Mouse (Mus musculus): Measurements from ENCODE around the gene Sash1.

Sash1 gene

DNA sequence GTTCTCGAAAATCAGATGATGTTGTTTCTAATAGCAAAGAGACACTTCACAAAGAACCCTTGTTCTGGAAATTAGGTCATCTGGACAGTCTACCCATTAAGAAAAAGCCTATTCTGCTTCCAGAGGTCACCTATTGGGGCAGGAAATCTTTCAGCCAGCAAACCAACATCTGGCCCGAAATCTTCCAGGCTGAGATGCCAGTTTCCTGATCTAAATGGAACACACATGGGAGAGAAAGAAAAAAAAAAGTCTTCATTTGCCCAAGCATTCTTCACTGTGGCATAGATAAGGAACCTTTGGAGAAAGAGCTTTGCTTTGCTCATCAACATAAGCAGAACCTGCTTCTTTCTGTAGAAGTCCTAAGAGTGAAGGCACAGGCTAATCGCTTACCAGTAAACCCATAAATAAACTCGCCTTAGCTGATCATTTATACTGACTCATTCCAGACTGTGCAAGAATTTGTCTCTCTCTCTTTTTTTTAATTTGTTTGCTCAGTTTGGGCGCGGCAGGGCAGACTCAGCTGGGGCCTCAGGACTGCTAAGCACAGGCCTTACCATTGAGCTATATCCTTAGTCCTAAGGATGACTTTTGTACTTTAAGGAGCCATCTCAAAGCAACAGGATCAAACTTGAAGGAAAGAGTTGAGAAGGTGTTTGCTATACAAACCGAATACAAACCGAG, 13.1 kb upstream of the Sash1 start:
- DNase-seq (ENCODE audit: low spot score), result peak; percentile 58

DNA sequence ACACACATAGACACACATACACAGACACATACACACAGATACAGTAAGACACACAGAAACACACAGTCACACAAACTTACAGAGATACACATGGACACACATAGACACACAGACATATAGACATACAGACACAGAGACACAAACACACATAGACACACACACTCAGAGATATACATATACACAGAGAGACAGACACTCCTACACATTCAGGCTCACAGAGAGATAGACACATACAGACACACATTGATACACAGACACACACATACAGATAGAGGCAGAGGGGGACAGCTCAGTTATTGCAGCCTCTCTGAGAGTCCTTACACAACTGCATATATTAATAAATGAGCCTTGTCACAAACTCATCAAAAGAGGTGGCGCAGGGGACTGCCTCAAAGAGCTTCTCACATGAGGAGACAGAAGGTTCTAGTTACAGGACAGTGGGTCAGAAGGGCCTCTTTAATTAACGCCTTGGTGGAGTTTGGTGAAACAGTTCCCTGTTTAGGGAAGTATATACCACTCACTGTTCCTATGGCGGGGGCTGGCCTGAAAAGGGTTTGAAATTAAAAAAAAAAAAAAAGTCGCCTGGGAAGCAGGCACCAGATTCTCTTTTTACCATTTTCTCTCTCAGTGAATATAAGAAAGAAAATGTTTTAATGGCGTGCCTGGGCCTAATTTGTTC, 12.4 kb upstream of the Sash1 start:
- DNase-seq (ENCODE audit: low spot score), result no peak

DNA sequence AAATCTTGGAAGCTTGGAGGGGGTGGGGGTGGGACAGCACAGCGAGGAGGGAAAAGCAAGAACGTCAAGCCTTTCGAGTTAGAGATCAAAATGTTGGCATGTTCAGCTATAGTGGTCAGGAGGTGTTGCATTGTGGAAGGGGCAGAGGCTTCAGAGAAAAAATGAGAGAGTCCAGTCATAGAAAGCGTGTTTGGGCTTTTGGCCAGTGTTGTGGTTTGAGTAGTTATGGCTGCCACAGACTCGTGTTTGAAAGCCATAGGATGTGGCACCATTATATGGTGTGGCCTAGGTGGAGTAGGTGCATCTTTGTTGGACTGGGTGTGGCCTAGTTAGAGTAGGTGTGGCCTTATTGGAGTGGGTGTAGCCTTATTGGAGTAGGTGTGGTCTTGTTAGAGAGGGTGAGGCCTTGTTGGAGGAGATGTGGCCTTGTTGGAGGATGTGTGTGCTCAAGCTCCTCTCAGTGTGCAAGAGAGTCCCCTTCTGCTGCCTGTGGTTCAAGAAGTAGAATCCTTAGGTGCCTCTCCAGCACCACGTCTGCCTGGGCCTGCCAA, 9.2 kb upstream of the Sash1 start:
- no peak for DNase-seq (ENCODE audit: low spot score)

DNA sequence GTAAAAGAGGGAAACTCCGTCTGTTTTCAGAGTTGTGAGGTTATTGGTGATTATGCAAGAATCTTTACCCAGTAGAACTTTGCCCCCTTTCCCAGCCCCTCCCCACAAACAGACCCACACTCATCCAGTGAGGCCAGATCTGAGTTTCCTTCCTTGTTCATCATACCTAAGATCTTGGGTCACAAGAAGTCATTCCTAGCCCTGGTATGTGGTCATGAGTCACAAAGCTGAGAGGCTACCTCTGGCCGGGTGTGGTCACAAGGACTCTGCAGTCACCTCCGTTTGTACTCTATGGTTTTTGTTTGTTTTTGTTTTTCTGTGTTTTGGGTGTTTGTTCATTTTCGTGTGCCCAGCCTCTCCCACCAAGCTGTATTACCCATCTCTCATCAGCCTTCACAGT, 4.6 kb upstream of the Sash1 start:
- DNase-seq (ENCODE audit: low spot score), result peak; percentile 69

DNA sequence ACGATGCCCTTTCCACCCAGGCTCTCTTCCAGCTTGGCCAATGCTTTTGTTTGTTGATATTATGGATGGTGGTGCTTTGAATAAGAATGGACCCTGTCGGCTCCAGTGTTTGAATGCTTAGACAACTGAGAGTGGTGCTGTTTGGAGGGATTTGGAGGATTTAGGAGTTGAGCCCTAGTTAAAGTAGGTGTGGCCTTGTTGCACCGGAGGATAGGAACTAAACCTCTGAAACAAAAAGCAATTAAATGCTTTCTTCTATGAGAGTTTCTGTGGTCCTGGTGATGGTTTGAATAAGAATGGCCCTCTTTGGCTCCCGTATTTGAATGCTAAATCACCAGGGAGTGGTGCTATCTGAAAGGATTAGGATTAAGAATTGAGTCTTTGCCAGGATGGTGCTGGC, 3.5 kb upstream of the Sash1 start:
- DNase-seq (ENCODE audit: low spot score), result no peak

DNA sequence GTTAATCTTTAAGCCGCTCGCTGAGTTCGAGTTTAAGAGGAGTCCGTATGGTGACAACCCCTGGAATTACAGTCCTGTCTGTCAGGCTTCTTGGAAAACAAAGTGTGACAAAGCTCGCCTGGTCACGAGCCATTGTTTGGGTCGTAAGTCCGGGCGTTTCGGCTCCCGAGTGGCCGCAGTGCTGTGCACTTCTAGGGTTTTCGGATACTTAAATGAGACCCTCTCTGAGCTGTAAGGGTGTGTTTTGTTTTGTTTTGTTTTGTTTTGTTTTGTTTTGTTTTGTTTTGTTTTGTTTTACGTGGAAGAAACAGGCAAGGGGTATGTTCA, 621 bp upstream of the Sash1 start:
- no peak for DNase-seq (ENCODE audit: low spot score)

DNA sequence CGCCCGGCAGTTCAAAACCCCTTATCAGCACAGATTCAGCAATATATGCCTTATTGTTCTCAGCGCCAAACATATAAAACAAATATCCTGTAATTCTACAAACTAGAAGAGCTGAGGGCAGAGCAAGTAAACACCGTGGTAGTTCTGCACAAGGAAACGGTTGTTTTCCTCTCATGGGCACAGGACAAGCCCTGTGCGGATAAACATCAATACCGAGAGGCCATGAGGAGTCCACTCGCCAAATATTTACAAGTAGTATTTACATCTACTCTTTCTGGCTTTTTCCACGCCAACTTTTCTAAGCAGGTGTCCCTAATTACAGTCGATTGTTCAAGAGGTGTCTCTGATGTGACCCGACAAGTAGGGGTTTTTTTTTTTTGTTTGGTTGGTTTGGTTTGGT, 669 bp downstream of the Sash1 start:
- no peak for DNase-seq (ENCODE audit: low spot score)

DNA sequence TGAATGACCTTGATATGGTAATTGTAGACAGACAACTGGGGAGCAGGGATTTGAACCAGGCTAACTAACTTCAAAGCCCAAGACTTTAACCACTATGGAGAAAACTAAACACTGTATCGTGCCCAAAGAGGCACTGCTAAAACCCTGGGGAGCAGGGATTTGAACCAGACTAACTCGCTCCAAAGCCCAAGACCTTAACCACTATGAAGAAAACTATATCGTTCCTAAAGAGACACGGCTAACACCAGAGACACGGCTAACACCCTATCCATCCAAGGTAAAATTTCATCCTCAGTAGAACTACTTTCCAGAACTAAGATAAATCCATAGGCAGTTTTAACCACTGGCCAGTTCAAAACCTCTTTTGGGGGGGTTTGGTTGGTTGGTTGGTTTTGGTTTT, 1.3 kb downstream of the Sash1 start:
- DNase-seq (ENCODE audit: low spot score), result no peak

DNA sequence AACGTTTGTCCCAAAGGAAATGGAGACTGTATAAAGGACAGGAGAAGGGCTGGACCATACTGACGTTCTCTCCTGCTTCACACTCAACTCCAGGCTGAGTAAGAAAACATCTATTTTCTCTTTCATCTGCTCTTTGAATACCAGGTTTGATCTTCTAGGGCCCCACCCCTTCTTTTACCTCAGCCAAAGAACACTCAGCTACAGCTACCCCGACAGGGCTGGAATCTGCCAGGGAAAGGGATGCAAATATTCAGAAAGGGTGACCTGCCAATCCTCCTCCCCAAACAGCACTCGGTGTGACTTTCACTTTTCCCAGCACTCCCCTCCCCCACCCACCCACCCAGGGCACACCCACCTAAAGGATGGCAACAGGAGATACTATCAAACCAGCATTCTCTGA, 2.2 kb downstream of the Sash1 start:
- no peak for DNase-seq (ENCODE audit: low spot score)

DNA sequence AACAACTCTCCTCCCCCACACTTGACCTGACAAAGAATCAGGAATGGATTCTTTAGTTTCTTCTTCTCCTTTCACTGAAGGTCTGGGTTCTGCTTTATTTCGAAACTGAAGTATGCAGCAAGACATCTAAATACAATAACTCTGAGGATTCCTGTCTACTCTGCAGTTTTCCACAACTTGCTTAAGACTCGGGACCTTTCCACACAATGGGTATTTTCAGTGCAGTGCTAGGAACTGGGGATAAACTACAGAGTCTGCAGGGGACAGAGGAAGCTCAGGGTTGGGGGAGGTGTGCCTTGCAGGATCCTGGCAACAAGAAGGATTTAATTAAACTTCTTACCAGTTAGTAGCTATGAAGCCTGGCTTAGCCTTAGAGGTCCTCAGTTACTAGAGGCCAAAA, 4.1 kb downstream of the Sash1 start:
- DNase-seq (ENCODE audit: low spot score), result no peak

DNA sequence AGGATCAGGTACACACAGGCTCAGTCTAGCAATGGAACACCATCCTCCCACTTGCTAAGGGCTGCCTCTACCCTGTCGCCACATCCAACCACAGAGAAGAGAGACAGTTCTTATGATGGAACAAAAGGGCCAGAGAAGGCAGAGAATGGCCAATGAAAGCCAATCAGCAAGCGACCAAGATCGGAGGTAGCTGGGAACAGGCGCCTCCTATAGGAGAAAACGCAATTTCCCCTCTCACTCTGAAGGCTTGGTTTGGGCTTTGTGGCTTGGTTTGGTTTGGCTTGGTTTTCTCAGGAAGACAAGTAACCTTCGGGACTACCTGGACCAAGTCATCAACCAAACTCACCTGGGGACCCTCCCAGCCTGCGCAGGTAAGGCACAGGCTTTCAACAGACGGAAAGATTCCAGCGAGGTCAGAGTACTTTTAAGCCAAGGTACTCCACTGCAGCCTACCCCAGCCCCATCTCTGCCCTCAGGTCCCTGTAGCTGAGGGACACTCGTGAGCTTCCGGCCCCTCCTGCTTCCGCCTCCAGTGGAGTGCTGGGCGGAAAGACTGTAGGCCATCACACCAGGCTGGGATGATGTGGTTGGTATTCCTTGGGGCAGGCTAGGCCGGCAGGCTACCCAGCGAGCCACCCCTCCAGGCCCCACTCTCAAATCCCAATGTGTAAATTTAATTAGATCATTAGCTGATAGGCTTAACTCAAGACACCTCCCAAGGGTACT, 4.8 kb downstream of the Sash1 start:
- DNase-seq (ENCODE audit: low spot score), result no peak

DNA sequence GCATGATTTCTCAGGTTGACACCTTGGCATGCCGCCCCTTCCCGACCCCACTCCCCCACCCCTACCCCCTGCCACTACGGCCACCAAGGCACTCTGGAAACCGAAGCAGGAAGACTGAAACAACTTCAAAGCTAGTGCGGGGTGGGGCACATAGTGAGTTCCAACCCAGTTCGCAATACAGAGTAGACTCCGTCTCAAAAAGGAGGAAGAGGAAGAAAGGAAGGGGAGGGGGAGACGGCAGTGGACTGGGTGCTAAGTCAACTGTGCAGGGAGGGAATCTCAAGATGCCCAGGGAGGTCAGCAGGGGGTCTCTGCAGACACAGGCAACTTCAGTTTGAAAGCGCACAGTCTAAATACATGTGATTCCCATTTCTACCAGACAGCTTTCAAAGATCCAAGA, 7.0 kb downstream of the Sash1 start:
- no peak for DNase-seq (ENCODE audit: low spot score)

DNA sequence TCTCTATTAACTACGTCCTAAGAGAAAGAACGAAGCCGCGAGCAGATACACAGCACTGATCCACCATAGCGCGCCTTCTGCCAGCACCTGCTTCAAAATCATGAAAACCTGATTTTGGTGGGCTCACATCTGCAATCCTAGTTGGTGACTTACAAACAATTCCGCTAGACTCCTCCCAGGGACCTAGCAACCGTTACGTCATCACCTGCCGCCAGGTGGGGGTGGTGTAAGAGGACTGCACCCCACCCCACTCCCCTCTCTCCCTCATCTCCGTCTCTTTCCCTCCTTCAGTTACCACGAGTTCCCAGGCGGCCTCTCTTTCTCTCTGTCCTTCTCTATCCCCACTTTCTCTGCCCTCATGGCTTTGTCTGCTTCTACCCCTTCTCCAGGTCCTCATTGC, 7.5 kb downstream of the Sash1 start:
- no peak for DNase-seq (ENCODE audit: low spot score)

DNA sequence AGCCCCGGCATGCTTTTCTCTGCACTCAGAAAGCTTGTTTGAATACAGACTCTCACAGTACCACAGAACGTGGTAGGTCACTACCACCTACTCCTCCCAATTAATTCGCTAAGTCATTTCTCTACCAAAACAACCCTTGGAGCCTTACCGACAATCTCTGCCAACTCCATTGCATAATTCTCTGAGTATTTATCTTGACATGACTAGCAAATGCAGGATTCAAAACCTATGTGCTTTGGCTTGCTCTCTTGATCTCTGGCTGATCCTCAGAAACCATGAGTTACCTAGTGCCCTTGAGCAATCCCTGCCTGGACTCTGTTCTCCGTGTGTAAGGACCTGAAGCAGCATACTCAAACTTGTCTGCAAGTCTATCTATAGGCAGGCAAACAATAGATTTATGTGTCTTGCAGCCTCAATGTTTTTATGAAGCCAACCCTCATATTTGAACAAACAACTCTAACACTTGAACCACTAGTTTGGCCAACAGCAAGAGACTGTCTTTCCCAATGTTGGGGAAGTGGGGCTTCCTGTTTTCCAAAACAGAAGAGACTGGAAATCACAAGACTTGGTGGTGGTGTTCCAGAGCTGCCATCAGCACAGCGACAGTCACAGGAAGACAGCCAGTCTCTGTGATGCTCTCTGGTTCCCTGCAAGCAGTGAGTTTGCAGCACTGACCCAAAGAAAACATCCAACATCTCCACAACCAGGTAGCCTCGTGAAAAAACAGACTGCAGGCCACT, 12.1 kb downstream of the Sash1 start:
- peak; percentile 49 for DNase-seq (ENCODE audit: low spot score)

DNA sequence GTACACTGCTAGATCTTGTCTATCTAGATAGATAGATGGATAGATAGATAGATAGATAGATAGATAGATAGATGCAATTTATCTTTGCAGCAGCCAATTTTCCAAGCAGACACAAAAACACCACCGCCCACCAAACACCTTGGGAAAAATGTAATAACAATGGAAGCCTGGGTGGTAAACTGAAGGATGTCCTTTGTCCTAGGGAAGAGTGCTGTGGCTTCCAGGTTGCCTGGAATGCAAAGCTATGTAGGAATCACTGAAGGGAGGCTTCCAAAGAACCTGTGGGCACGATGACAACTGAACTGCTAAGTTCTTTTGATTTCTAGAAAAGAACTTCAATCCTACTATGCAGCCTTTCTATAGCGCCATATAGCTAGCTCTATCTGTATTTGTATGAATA, 13.1 kb downstream of the Sash1 start:
- no peak for DNase-seq (ENCODE audit: low spot score)

DNA sequence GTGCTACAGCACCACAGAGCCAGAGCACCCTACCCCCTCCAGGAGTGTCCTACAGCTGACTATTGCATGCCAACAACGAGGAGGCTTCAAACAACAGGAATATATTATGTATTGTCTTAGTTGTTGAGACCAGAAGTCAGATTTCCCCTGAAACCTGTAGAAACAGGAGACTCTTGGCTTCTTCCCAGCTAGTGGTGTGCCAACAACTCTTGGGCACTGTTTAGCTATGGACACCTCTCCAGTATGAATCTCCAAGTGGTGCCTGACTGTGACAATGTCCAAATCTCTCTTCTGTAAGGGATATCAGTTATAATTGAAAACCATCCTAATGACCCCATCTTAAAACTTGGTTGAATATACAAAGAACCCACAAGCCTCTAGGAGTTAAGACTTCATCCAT, 13.9 kb downstream of the Sash1 start:
- DNase-seq (ENCODE audit: low spot score), result no peak

DNA sequence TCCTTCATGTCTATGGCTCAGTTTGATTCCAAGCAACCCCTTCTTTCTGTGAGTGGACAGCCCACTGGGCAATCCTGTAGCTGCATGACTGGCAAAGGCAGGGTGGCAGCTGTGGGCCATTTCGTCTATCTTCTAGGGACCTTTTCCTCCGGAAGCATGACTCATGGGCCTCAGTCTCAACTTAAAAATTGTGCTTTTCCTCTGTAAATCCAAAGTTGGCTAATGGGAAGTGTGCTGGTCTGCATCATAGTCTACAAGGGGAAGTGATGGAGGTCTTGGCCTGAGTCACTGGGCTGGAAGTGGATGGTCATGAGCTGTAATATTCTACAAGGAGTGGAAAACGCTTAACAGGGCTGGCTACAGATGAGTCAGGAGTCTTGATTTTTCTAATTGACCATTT, 15.5 kb downstream of the Sash1 start:
- DNase-seq (ENCODE audit: low spot score), result no peak

DNA sequence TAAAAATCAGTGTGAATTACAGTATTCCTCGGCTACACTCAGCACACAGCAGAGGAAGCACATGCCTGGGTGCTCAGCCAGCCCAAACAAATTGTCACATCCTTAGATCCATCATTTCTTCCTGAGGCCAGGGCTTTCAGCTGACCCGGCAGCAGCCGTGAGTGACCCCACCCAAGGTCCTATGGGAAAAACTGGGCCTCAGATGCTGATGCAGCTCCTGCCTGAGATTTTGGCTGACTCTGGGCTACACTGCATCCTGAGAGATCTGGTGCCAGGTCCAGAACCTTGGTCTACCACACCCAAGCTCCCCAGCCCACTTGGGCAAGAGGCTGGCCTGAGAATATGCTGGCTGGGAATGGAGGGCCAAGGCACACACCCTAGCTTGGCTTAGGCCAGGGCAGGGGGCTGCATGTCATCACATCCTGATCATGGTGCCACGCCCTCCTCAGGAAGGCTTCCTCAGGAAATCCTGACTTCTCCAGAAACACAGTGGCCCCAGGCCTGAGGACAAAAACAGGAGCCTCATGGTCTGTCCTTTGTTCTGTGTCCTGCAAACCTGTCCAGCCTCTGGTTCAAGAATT, 19.7 kb downstream of the Sash1 start:
- DNase-seq (ENCODE audit: low spot score), result no peak

DNA sequence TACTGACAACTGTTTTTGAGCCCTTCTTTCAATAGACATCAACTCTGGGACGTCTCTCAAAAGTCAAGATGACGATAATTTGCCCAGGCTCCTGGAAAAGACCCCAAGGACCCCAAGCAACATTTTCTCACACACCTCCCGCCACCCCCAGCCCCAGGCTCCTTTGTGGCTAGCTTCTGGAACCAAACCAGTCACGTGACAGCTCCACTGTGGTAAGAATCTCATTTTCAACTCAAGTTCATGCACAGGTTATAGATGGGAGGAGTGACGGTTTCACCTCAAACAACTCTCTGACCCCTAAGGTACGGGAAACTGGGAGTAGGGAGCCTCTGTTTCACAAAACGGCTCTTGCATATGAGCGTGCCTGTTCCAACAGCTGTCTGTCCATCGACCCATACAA, 25.2 kb downstream of the Sash1 start:
- DNase-seq (ENCODE audit: low spot score), result no peak

DNA sequence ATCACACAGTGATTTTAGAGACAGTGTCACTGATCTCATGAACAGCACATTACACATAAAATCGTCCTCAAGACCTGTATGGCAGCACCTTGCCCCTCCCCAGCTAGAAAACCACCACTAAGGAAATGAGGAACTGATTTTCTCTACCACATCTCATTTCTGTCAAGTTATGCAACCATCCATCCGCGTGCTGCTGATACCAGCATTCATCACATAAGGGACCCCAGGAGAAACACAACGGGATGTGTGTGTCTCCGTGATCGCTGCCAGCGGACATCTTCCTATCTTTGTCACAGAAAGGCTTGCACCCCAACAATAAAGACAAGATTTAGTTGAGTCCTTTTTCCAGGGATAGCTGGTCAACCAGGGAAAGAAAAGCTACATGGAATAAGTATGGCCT, 27.2 kb downstream of the Sash1 start:
- DNase-seq (ENCODE audit: low spot score), result no peak

DNA sequence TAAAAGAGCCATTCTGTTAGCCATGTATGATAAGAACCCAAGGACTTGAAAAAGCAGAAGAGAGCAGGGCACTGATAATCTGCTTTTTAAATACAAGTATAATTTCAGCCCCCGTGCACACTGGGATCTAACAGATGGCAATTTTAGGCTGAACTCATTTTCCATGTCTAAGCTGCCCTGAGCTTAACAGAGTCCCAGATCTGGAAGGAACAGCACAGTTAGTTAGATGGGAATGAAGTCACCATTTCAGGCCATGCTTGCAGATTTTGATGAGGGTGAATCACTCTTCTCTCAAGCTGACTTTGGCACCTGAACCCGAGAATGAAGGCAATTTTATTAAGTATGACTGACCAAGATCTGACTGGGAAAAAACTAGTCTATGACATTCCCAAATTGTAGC, 28.9 kb downstream of the Sash1 start:
- no peak for DNase-seq (ENCODE audit: low spot score)

DNA sequence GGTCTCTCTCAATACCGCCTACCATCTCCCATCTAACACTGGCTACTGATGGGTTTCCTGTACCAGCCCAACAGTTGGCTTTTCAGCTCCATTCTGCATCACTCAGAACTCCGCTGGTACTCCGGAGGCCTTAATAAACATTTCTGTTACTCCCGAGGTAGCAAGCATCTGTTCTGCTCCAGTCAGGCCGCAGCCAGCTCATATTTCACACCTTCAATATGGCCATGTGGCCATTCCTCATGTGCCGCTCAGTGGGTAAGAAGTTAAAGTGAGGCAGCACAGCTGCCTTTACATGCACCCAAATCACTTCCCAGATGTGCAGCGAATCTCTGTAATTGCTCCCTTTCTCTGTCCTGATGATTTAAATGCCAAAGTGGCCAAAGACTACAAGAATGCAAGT, 32.5 kb downstream of the Sash1 start:
- DNase-seq (ENCODE audit: low spot score), result no peak
